Mouse (Mus musculus): ENCODE data around the gene Tex33. TPM values are rescaled to one million over a fixed set of nuclear protein-coding genes. Genes with fewer than 3 reads are reported as not detected.

Tex33 gene
- polyA plus RNA-seq (2016; fragmentation: Nextera tagmentation; extraction: Ambion mirVana): not detected in 2 replicates

DNA sequence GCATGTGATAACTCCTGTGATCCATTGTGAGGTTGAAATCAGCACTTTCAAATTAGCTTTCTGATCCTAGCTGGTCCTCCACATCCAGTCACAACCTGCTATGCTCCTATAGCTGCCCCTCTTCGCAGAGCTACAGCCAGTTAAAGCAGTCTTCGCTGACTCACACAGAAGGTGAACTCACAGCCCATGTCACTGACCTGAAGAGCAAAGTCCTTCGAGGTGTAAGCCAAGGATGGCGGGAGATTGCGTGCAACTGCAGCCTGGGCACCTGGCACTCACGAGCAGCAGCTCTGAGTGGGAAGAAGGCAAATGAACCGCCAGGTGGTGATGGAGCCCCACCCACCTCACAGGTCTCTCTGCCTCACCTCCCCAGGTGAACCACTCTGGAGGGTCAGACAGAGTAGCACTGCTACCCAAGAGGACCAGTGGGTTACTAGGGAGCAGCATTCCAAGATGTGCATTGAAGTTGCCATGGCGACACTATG, at the start of gene Tex33:
Tex33 (minus strand) TSS at position 435 of the 485 bp plus-strand sequence.
- H3K9me3 ChIP-seq (replicated peaks): no peaks in the 10 kb centered on the region
- no peaks in the 10 kb centered on the region for H3K27me3 ChIP-seq (ENCODE audit: low read depth, poor library complexity, severe bottlenecking)
- peaks cover 7% of the 10 kb centered on the region for H3K4me1 ChIP-seq
- no peaks in the 10 kb centered on the region for H3K36me3 ChIP-seq
- 86% methylated on average over 8 of the region's 8 CpGs for WGBS
- no peak for DNase-seq (ENCODE audit: low spot score)
- H3K4me3 ChIP-seq: no peak within 1 kb of the TSS
- no peak within 1 kb of the TSS for H3K27ac ChIP-seq (replicated peaks)

DNA sequence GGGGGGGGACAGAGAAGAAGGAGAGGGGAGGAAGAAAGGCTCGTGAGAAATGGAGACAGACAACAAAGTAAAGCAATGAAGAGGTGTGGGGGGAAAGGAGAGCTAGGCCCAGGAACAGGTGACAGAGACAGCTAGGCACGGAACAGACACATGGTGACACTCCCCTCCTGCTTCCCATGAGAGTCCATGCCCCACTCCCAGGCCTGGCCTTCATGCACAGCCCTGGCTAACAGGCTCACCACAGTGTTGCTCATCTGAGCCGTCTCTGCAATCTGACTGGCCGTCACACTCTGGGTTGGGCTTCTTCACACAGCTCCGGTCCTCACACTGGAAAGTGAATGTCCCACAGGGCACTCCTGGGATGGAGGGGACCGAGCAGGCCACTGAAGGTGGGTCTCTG, 48.1 kb upstream of the Tex33 start:
- H3K27me3 ChIP-seq (ENCODE audit: low read depth, poor library complexity, severe bottlenecking): no peaks in the 10 kb centered on the region
- peak overlapping the region; percentile 47 for H3K27ac ChIP-seq (replicated peaks)
- H3K36me3 ChIP-seq: no peaks in the 10 kb centered on the region
- H3K4me3 ChIP-seq: no peak overlapping the region
- peaks cover 57% of the 10 kb centered on the region for H3K4me1 ChIP-seq
- H3K9me3 ChIP-seq (replicated peaks): no peaks in the 10 kb centered on the region
- 56% methylated on average over 6 of the region's 6 CpGs for WGBS
- DNase-seq (ENCODE audit: low spot score): no peak

DNA sequence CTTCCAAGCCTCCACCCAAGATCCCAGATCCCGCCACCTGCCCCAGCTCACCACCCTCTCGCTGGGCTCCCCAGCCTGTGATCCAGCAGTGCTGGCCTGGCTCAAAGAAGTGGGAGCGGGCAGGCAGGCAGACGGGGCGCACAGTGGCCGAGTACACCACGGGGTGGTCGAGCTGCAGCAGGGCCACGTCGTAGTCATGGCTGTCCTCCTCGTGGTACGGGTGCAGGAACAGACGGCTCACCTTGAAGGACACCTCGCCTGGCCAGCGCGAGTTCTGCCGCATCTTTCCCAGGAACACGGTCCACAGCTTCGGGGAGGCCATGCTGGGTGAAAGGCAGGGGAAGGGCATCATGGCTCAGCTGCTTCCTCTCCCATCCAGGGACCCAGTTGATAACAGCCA, 46.5 kb upstream of the Tex33 start:
- Histone ChIP-seq H3K4me1 (peaks cover 60% of the 10 kb centered on the region), H3K27ac (replicated peaks) (no peak overlapping the region), H3K9me3 (replicated peaks) (no peaks in the 10 kb centered on the region), H3K4me3 (no peak overlapping the region), H3K36me3 (0 out of 2 replicates have a peak, but pooled peaks cover 7% of the 10 kb centered on the region), H3K27me3 (ENCODE audit: low read depth, poor library complexity, severe bottlenecking) (peaks cover 14% of the 10 kb centered on the region)
- DNase-seq (ENCODE audit: low spot score): no peak
- WGBS: 91% methylated on average over 19 of the region's 19 CpGs

DNA sequence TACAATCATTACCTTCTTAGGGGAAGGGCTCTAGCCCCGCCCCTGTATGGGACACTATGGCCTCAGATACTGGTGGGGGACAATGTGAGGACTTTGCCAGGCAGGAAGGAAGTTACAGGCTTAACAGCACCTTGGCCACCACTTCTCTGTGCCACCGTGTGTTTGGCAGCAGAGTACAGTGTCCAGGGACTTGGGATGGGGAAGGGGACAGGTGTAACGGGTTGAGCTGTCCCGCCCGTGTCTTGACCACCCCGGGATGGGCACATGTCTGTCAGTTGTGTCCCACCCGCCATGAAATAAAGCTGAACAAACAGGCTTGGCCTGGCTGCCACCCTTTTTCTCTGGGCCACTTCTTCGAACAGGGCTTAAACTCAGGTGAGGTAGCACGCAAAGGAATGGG, 43.3 kb upstream of the Tex33 start:
- DNase-seq (ENCODE audit: low spot score): no peak
- no peaks in the 10 kb centered on the region for H3K9me3 ChIP-seq (replicated peaks)
- H3K4me3 ChIP-seq: no peak overlapping the region
- peaks cover 81% of the 10 kb centered on the region for H3K4me1 ChIP-seq
- peaks cover 36% of the 10 kb centered on the region for H3K27me3 ChIP-seq (ENCODE audit: low read depth, poor library complexity, severe bottlenecking)
- H3K27ac ChIP-seq (replicated peaks): no peak overlapping the region
- 69% methylated on average over 9 of the region's 9 CpGs for WGBS
- H3K36me3 ChIP-seq: peaks cover 29% of the 10 kb centered on the region

- Histone ChIP-seq H3K27ac (replicated peaks) (no peak overlapping the region; the same call in 1 of the 2 replicates), H3K4me3 (no peak overlapping the region), H3K36me3 (peaks cover 34% of the 10 kb centered on the region), H3K27me3 (ENCODE audit: low read depth, poor library complexity, severe bottlenecking) (peaks cover 36% of the 10 kb centered on the region), H3K9me3 (replicated peaks) (no peaks in the 10 kb centered on the region), H3K4me1 (peaks cover 80% of the 10 kb centered on the region)
- no peak for DNase-seq (ENCODE audit: low spot score)
- WGBS: 55% methylated on average over 8 of the region's 8 CpGs
Measured at GRCm38 (mm10) chr15:78438505-78438904, 42.8 kb upstream of the Tex33 start.

DNA sequence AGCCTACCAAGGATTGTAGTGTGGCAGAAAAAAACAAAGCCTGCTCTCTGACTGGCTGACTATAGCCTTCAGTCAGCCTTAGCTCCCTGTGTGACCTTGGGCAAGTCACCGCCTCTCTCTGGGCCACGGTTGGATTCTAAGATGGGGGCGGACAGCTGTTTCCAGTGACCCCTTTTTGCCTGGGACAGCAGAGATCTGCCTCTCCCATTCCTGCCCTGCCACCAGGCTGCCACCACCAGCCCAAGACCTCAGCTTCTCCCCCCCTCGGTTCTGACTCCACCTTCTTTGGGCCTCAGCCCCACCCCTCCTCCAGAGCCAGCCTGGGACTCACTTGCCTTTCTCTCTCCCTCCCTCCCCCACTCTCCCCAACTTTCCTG, 42.3 kb upstream of the Tex33 start:
- DNase-seq (ENCODE audit: low spot score): no peak
- WGBS: 33% methylated on average over 4 of the region's 4 CpGs
- Histone ChIP-seq H3K4me1 (peaks cover 76% of the 10 kb centered on the region), H3K4me3 (0 out of 2 replicates have a peak overlapping the region, but pooled peaks have one; percentile 50), H3K27ac (replicated peaks) (peak overlapping the region; percentile 85), H3K9me3 (replicated peaks) (no peaks in the 10 kb centered on the region), H3K36me3 (peaks cover 39% of the 10 kb centered on the region), H3K27me3 (ENCODE audit: low read depth, poor library complexity, severe bottlenecking) (peaks cover 36% of the 10 kb centered on the region)

DNA sequence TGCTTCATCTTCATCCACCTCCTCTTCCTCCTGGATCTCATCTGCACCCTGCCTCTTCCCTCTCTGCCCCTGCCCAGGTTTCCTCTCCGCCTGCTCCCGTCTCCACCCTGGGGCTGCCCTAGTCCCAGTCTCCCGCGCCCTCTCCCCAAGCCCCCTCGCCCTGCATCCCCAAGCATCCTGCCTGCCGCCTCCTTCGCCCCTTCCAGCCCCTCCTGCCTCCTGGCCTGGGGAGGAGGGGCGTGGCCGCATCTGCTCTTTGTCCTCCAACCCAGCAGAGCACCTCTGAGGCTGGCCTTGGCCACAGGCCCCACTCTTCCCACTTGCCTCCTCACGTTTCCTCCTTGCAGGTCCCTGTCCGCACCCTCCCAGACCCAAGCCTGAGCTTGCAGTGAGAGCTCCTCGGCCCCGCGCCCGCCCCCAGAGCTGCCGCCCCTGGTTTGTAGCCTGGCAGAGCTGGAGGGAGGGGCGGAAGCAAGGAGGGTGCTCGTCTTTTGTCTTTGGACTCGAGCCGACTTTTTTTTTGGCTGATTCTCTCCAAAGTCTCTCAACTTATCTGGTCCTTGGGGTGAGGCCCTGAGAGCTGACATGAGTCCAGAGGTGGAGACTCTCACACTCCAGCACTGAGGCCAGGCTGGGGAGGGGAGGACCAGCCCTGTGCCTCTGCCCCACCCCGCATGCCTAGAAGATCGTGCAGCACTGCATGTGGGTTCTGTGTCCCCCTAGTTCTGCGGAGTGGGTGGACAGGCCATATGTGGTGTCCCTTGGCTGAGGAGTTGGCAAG, 41.7 kb upstream of the Tex33 start:
- H3K27ac ChIP-seq (replicated peaks): peak overlapping the region; percentile 85
- H3K36me3 ChIP-seq: peaks cover 45% of the 10 kb centered on the region
- WGBS: 14% methylated on average over 23 of the region's 23 CpGs
- DNase-seq (ENCODE audit: low spot score): peak; percentile 52
- peaks cover 80% of the 10 kb centered on the region for H3K4me1 ChIP-seq
- peak overlapping the region; percentile 50 for H3K4me3 ChIP-seq
- H3K27me3 ChIP-seq (ENCODE audit: low read depth, poor library complexity, severe bottlenecking): peaks cover 36% of the 10 kb centered on the region
- H3K9me3 ChIP-seq (replicated peaks): no peaks in the 10 kb centered on the region

DNA sequence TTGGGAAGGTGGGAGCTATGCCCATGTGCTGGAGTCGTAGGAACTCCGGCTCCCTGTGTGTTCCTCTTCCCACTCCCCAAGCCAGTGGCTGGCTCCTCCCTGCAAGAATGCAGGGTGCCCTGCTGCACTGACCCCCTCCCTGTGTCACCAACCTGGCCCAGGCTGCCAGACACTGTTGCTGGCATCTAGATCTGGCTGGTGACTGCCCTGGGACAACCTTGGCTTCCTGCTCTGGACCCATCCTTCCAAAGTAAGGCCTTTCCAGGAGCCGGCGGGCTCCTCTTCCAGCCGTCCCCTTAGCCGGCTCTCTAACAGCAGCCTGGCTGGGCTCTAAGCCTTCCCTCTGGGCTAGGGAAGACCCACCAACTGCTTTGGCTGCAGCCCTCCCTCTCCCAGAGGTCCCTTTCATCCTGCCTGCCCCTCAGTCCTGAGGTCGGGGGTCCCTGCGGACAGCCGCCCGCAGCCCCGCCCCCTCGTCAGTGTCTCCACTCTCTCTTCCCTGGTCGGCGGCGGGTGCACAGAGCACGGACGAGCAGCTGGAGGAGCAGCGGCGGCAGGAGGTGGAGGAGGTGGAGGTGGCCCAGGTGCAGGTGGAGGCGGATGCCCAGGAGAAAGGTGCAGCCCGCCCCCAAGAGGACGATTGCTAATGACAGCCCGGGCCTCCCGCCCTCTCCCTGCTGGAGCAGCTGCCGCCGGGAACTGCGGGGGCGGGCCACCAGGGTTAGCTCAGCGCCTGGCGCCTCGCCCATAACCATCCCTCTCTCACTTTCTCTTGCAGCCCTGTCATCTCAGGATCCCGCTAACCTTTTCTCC, 40.9 kb upstream of the Tex33 start:
- peaks cover 84% of the 10 kb centered on the region for H3K4me1 ChIP-seq
- no peaks in the 10 kb centered on the region for H3K9me3 ChIP-seq (replicated peaks)
- peaks cover 36% of the 10 kb centered on the region for H3K27me3 ChIP-seq (ENCODE audit: low read depth, poor library complexity, severe bottlenecking)
- peak; percentile 74 for DNase-seq (ENCODE audit: low spot score)
- H3K4me3 ChIP-seq: peak overlapping the region; percentile 50
- H3K36me3 ChIP-seq: peaks cover 53% of the 10 kb centered on the region
- peak overlapping the region; percentile 85 for H3K27ac ChIP-seq (replicated peaks)
- 8% methylated on average over 32 of the region's 32 CpGs for WGBS

GRCm38 (mm10) chr15:78435681-78436080, 40.0 kb upstream of the Tex33 start:
- Histone ChIP-seq H3K4me3 (no peak overlapping the region), H3K36me3 (peaks cover 62% of the 10 kb centered on the region), H3K4me1 (peaks cover 87% of the 10 kb centered on the region), H3K27me3 (ENCODE audit: low read depth, poor library complexity, severe bottlenecking) (peaks cover 36% of the 10 kb centered on the region), H3K27ac (replicated peaks) (peak overlapping the region; percentile 85), H3K9me3 (replicated peaks) (no peaks in the 10 kb centered on the region)
- DNase-seq (ENCODE audit: low spot score): no peak
- 81% methylated on average over 11 of the region's 11 CpGs for WGBS

DNA sequence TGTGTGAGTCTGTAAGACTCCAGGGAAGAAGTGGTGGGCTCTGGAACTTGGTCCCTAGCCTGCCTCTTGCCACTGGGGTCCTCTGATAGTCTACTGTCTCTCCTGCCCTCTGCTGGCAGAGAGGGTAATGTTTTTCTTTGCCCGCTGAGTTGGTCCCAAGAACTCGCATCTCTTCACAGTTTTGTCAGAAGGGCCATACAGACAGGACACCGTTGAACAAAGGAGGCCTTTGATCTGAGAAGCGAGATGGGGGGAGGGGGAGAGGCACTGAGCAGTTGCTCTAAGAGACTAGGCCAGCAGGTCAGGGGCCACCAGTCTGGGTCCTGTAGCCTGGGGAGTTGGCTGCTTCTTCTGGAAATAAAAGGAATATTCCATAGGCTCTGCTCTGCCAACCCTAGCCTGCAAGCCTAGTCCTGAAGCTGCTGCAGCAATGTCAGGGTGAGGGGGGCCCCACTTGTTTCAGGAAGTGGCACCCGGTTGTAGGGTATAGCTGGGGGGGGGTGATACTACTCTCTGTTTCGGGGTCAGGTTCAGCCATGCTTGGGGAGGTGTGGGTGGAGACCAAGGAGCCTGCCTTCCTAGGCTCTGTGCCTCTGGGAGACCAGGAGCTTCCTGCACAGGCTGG, 39.3 kb upstream of the Tex33 start:
- peak; percentile 71 for DNase-seq (ENCODE audit: low spot score)
- peaks cover 86% of the 10 kb centered on the region for H3K4me1 ChIP-seq
- H3K27me3 ChIP-seq (ENCODE audit: low read depth, poor library complexity, severe bottlenecking): peaks cover 36% of the 10 kb centered on the region
- no peaks in the 10 kb centered on the region for H3K9me3 ChIP-seq (replicated peaks)
- peaks cover 69% of the 10 kb centered on the region for H3K36me3 ChIP-seq
- WGBS: 27% methylated on average over 6 of the region's 6 CpGs
- H3K27ac ChIP-seq (replicated peaks): peak overlapping the region; percentile 85
- no peak overlapping the region; the same call in 1 of the 2 replicates for H3K4me3 ChIP-seq

GRCm38 (mm10) chr15:78431541-78432121, 35.9 kb upstream of the Tex33 start:
- H3K4me1 ChIP-seq: peaks cover 78% of the 10 kb centered on the region
- H3K4me3 ChIP-seq: no peak overlapping the region
- peaks cover 16% of the 10 kb centered on the region; the same call in 1 of the 2 replicates for H3K27me3 ChIP-seq (ENCODE audit: low read depth, poor library complexity, severe bottlenecking)
- H3K27ac ChIP-seq (replicated peaks): 0 out of 2 replicates have a peak overlapping the region, but pooled peaks have one; percentile 23
- no peak for DNase-seq (ENCODE audit: low spot score)
- WGBS: 85% methylated on average over 7 of the region's 7 CpGs
- H3K9me3 ChIP-seq (replicated peaks): no peaks in the 10 kb centered on the region
- H3K36me3 ChIP-seq: peaks cover 62% of the 10 kb centered on the region

- no peak for DNase-seq (ENCODE audit: low spot score)
- H3K27me3 ChIP-seq (ENCODE audit: low read depth, poor library complexity, severe bottlenecking): peaks cover 8% of the 10 kb centered on the region; the same call in 1 of the 2 replicates
- peak overlapping the region; percentile 93 for H3K27ac ChIP-seq (replicated peaks)
- H3K4me3 ChIP-seq: no peak overlapping the region
- H3K4me1 ChIP-seq: peaks cover 71% of the 10 kb centered on the region
- peaks cover 57% of the 10 kb centered on the region for H3K36me3 ChIP-seq
- H3K9me3 ChIP-seq (replicated peaks): no peaks in the 10 kb centered on the region
- whole genome bisulfite sequencing: 89% methylated on average over 10 of the region's 10 CpGs
Measured at GRCm38 (mm10) chr15:78430874-78431273, 35.2 kb upstream of the Tex33 start.
